Mouse (Mus musculus) heart, postnatal 25 days (tissue): Measurements from ENCODE around the gene Poglut1. TPM values are rescaled to one million over a fixed set of nuclear protein-coding genes. Genes with fewer than 3 reads are reported as not detected.
A peak's percentile ranks its signal among the peaks of the same experiment; 100 is the strongest.

ENCODE experiments used
- DNase-seq: peaks from one replicate; pipeline ENCODE4 v3.0.0; 2022; ENCODE audit warnings: low spot score
- intact Hi-C: fragments of 180-260 bp; cut with DNase I; formaldehyde crosslinking; loops from one replicate; pipeline ENCODE4 v1.15.1; 2025
- total RNA-seq, 2 experiments: library from RNA; stranded (reverse); gene quantifications; 2 replicates each; pipeline ENCODE4 v1.2.3; 2021

Poglut1 gene
- total RNA-seq, 2 experiments from 2014 or later: 9.5 to 10.4 TPM

DNA sequence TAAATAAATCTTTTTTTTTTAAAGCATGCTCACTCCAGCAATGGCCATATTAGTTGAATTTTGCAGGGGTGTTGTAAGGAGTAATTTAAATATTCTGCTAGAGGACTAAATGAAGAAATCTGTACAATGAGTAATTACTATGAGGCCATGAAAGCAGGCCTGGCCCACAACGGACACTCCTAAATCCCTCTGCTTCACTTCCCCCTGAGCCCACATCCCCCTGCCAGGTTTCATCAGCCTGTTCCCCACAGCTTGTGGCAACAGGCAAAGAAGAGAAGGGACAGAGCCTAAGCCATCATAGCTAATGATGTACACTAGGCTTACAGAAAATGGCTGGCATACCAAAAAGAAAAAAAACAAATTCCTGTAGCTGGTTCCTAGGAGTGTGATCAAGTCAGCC is 2.1 kb downstream of the Poglut1 start:
- intact Hi-C loops: no loop called here
- DNase-seq: no peak

DNA sequence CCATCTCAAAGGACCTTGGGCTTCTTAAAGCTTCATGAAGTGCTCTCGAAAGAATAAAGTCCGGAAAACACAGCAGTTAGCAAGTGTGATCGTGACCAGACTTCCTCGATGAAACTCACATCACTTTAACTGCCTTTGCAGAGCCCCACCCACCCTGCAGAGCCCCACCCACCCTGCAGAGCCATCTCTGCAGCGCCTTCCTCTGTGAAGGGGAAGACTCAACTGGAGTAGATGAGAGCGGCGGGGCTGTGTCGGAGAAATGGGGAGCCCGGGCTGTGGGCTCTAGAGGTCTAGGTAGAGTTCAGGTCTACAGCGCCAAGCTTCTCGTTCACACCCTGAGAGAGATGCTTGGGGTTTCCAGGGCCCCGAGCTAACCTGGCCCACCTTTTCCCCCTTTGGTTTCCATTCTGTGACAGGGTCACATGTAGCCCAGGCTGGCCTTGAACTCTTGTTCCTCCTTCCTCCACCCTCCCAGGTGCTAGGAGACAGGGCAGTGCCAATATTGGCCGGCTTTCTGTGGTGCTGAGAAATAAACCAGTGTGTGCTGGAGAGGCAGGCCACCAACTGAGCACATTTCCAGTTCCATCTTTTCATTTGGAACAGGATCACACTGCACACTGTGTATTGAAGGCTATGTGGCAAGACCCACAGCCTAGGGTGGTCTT is 11.2 kb downstream of the Poglut1 start:
- no peak for DNase-seq
- intact Hi-C loops: loop anchor here (5.0 to 10.0 kb wide), 2 partner anchors 186 to 518 kb away; no protein-coding TSS in a partner anchor

DNA sequence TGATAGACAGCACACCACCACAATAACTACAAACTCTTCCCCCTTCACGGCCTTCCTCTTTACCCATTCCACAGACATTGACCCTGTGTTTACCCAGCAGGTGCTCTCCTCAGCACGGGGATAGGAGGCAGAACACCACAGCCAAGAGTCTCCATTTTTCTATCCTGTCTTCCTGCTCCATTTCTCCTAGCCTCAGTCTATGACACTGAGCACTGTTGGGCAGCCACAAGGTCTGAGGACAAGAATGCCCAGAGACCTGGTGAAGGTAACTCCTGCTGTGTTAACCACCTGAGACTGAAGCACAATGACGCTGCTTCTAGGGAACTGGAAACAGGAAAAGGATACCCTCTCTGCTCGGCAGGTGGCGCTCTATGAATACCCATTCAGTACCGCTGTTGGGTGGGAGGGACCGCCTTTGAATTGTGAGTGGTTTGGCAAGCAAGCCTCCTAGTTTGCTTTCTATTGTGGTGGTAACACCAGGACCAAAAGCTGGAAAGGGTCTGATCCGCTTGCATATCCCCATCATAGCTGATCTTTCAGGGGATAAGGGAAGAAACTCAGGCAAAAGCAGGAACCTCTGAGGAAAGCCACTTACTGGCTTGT is 13.4 kb downstream of the Poglut1 start:
- intact Hi-C loops: loop anchor here (1.0 to 10.0 kb wide), 3 partner anchors 188 to 521 kb away; no protein-coding TSS in a partner anchor

DNA sequence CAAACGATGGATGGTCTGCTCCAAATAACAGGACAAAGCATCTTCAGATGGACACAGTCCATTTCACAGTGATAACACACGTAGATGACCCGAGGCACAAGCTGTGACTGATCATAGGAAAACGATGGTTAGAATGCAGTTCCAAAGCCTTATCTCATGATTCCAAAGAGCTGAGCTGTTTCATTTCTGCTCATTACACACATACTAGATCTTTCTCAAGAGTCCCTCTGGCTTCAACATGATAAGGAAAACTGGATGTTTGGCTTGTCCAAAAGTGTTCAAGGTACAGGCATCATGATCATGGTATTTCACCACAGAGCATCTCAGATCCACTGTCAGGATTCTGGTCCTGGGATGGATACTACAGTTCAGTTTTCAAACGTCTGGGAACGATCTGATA is 23.8 kb downstream of the Poglut1 start:
- DNase-seq: no peak
- intact Hi-C loops: no loop called here

More for the DNA sequence above, 13.4 kb downstream of the Poglut1 start:
- peak; percentile 51 for DNase-seq

DNA sequence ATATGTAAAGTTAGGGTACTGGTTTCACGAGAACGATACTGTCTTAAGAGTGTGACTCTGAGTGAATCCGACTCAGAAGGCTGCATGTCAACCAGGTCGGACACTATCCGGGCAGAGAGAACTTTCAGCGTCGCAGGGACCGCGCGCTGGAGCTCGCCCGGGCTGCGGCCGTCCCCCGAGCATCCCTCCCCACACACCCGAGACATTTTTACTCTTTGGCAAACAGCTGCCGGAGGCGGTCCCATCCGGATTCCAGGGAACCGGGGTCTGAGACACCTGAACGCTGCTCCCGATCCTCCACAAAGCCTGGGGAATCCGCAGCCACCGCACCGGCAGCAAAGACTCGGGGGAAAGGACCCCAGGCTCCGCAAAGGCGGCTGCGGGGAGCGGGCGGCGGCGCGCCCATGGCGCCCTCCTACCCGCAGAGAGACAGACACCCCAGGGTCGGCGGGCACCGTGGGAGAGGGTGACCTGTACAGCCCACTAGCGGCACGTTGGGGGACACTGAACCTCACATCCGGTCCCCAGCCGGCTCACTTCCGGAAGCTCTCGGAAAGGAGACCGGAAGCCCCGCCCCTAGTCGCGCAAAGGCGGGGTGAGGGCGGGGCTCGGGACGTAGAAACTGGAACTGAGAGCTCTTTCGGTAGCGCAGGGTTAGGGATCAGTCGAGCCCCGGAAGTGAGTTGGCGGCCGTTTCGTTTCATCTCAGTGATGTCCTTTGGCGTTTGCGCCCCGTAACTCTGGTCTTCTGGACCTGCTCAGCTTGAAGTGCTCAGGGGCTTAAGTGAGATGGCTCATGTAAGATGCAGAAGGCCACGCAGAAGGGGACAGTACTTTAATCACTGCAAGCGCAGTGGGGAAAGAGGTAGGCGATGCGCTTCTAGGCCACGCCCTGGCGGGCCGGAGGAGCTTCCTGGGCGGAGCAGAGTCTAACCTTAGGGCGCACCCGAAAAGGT is 27.7 kb downstream of the Poglut1 start, which contains the start of gene Timmdc1:
TSS of gene Timmdc1 (minus strand) at position 535 of the 956 bp plus-strand sequence.
- peak; percentile 93 for DNase-seq
- intact Hi-C loops: loop anchor here (2.0 kb wide), 1 partner anchor 28 kb away; the partner anchor contains the start of gene Poglut1

DNA sequence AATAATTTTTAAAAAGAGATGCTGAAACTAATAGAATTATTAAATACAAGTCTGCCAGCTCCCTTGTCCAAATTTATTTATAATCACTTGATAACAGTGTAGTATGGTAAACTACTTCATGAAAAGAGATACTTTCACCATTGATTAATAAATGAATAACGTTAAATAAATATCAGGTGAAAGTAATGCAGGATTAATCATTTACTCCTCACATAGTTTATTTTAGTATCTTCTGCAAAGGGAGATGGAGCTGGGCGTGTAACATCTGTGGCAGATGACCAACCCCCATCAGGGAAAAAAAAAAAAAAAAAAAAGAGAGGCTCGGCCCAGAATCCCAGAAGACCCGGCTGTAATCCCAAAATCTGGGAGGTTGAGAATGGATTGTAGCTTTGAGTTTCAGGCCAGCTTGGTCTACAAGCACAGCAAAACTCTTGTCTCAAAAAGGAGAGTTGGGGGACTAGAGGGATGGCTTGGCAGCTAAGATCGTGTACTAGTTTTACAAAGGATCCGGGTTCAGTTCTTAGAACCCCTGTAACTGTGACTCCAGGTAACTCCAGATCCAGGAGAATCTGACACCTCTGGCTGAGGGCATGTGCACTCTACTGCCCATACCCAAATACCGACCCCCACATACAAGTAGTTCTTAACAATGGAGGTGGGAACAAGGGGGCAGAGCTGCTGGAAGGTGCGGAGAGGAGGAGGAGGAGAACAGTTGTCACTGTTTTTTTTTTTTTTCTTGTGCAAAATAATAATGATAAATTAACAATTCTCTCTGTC is 28.7 kb downstream of the Poglut1 start:
- intact Hi-C loops: no loop called here
- no peak for DNase-seq

DNA sequence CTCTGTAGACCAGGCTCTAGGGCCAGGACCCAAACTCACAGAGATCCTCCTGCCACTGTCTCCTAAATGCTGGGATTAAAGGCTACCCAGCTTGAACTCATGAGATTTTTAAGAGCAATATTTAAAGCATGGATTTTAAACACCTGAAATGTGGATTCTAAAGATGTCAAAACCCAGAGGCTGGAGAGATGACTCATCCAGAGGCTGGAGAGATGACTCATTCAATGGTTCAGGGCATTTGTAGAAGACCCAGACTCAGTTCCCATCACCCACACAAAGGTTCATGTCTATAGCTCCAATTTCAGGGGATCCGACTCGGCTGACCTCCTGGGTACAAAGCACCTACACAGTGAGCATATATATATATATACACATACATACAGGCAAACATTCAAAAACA is 30.9 kb downstream of the Poglut1 start:
- no peak for DNase-seq
- intact Hi-C loops: no loop called here

DNA sequence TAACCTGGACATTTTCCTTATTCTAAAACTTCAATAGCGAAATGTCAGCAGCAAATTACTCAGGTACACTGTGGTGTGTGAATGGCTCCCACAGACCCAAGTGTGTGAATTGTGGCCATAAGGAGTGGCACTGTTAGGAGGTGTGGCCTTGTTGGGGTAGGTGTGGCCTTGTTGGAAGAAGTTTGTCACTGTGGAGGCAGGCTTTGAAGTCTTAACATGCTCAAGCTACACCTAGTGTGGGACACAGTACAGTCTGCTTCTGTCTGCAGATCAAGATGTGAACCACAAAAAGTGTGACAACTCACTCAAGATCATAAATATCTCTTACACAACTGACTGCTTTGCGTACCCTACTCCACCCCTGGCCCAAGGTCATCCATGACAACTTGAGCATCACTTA is 39.2 kb downstream of the Poglut1 start:
- intact Hi-C loops: no loop called here
- no peak for DNase-seq

DNA sequence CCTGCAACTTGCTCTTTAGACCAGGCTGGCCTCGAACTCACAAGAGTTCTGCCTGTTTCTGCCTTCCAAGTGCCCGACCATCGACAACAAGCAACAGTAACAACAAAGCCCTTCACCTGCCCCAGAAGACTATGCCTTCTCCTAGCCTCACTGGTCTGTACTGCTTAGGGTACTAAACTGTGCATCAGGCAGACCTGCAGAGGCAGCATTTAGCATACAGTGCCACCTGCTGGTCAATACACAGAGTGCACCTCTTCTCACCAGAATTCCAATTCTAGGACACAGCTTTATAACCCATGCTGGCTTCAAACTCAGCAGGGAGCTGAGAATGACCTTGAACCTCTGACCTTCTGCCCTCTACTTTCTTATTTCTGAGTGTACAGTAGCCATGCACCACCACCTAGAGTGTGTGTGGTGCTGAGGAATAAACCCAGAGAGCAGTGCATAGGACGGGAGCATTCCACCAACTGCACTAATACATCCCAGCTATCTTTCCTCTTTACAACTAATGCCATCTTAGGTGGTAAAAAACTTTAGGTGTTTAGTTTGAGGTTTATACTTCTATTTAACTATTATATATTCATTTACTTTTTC is 43.9 kb downstream of the Poglut1 start:
- DNase-seq: no peak
- intact Hi-C loops: loop anchor here (1.0 to 10.0 kb wide), 3 partner anchors 161 to 531 kb away; no protein-coding TSS in a partner anchor

DNA sequence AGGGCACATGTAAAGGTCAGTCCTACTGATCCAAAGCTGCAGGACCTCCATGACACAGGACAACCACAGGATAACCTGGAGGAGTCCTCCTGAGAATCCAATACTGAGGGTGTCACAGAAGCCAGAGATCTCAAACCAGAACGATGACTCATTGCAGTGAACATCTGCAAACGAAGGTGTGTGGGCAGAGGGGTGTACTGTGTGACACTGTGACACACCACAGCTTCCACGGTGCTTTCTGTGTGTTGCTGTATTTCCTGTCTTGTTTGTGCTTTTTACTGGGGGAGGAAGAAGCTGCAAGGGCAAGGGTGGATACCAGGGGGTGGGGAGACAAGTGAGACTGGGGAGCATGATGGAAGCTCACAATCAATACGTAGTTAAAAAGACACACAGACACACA is 46.5 kb downstream of the Poglut1 start:
- intact Hi-C loops: loop anchor here (10.0 kb wide), 1 partner anchor 529 kb away; no protein-coding TSS in a partner anchor
- DNase-seq: no peak

DNA sequence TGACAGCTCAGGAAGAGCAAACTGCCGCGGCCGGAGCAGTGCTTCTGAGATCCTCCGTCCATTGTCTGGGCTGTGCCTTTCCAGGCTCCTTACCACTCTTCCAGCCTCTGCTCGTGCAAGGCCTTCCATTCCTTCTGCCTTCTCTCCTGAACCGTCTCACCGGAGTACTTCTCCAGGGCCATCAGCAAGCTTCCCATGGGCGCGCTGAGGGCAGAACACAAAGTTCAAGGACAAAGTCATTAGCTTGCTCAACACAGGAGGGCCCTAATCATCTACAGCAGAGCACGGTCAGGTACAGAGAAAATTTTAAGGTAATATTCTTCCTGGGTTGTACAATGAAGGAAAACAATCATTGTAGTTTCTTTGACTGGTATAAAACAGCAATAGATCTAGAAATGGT is 47.6 kb downstream of the Poglut1 start:
- DNase-seq: no peak
- intact Hi-C loops: loop anchor here (10.0 kb wide), 1 partner anchor 528 kb away; no protein-coding TSS in a partner anchor

DNA sequence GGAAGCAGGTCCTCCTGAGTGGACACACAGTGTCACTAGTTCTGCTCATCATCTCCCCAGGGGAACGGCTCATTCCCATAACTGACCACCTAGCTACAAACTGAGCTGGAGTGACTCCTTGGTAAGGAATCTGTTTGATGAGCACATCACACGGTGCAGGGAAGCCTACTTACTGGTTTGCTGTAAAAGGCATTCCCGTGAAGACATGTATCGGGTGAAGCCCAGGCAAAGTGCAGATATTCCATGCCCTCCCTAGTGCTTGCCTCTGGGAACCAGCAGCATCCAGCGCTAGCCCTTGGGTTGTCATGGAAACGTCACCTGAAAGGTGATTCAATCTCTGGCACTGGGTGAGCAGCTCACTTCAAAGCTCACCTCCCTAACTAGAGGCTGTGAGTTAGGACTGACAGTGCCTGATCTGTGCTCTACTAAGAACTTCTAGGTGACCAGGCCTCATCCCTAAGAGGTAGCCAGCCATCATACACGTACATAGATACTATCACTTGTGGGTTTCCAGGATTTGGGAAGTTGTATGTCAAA is 53.4 kb downstream of the Poglut1 start:
- intact Hi-C loops: no loop called here

DNA sequence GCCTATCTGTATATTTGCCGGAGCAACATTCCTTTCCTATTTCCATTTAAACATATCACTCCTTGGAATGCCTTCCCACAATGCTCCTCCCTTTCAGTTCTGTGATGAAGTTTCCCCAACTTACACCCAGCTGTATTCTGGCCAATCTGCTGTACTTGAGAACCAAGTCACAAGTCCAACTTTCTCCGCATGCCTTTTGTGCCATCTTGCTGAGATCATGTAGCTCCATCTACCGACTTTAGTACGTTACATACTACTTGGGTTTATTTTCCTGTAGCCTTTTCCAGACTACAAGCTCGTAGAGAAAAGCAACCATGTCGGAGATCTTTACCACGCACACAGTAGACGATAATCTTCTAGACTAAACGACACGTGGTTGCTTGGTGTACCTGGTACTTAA is 56.2 kb downstream of the Poglut1 start:
- no peak for DNase-seq
- intact Hi-C loops: no loop called here

More for the DNA sequence above, 53.4 kb downstream of the Poglut1 start:
- no peak for DNase-seq

DNA sequence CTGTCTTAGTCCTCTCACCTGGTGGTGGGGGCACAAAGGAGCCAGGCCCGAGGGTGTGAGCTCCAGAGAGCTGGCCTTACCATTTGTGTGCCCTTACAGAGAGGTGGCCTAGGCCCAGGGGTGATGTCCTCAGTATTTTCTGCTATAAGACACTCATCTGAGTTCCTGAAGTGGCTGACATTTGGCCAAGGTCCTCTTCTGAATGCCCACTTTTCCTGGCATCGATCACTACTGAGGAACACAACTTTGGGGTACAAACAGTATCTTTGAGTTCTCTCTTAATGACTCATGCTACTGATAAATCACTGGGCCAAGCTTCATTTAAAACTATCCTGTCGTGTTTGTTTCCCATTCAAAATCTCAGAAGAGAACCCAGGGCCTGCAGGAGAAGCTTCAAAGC is 57.5 kb downstream of the Poglut1 start:
- no peak for DNase-seq
- intact Hi-C loops: no loop called here

DNA sequence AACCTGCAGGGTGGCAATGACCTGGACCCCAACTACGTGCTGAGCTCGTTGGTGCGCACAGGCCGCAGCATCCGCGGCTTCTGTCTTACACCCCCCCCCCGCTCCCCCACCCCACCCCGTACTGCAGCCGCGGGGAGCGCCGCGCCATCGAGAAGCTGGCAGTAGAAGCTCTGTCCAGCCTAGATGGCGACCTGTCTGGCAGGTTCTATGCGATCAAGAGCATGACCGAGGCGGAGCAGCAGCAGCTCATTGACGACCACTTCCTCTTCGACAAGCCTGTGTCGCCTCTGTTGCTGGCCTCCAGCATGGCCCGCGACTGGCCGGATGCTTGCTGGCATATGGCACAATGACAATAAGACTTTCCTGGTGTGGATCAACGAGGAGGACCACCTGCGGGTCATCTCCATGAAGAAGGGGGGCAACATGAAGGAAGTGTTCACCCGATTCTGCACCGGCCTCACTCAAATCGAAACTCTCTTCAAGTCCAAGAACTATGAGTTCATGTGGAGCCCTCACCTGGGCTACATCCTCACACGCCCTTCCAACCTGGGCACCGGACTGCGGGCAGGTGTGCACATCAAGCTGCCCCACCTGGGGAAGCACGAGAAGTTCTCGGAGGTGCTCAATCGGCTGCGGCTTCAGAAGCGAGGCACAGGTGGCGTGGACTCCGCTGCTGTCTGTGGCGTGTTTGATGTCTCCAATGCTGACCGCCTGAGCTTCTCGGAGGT is 66.3 kb downstream of the Poglut1 start:
- DNase-seq: no peak
- intact Hi-C loops: loop anchor here (2.0 to 5.0 kb wide), 2 partner anchors 86 to 139 kb away; no protein-coding TSS in a partner anchor

DNA sequence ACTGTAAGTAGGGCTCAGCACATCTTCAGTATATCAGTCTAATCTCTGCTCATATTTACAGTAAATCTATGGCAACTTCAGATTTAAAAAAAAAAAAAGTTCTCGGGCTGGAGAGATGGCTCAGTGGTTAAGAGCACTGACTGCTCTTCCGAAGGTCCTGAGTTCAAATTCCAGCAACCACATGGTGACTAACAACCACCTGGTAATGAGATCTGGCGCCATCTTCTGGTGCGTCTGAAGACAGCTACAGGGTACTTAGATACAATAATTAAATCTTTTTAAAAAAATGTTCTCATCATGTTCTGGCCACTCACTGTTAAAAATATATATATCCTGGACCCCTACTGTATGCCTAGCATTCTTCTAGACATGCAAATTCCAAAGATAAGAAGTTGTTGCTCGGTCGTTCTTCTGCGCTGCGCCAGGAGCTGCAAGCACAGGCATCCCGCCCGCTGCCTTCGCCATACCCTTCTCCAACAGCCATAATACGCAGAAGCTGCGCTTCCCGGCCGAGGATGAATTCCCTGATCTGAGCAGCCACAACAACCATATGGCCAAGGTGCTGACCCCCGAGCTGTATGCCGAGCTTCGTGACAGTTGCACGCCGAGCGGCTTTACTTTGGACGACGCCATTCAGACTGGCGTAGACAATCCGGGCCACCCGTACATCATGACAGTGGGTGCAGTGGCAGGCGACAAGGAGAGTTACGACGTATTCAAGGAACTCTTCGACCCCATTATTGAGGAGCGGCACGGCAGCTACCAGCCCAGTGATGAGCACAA is 67.1 kb downstream of the Poglut1 start:
- no peak for DNase-seq
- intact Hi-C loops: loop anchor here (2.0 to 5.0 kb wide), 2 partner anchors 86 to 138 kb away; no protein-coding TSS in a partner anchor

DNA sequence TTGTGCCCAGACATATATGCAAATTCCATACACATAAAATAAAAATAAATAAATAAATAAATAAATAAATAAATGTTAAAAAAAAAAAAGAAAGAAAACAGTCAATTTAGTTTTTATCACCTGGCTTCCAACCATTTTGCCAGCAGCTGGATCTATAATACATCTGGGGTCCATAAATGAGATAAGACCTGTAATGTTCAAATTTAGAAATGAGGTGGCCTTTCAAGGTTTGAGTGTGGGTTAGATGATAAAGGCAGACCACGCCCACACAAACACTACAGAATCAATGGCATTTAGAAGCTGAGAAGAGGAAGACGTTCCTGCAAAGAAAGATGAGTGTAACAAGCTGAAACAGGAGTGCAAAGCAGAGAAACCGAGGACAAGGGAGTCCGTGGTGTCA is 68.7 kb downstream of the Poglut1 start:
- intact Hi-C loops: loop anchor here (5.0 kb wide), 1 partner anchor 84 kb away; no protein-coding TSS in a partner anchor
- DNase-seq: no peak
